Mouse (Mus musculus): ENCODE data around the gene Rmi1. TPM values are rescaled to one million over a fixed set of nuclear protein-coding genes. Genes with fewer than 3 reads are reported as not detected.
A peak's percentile ranks its signal among the peaks of the same experiment; 100 is the strongest.
"Not testable (repeated sequence)": the region's sequence is repeated elsewhere in the genome, so short reads cannot be mapped to it uniquely, and the experiment has no call there.

Gene Rmi1
- polyA plus RNA-seq, 1 experiment from 2014 or later = 31.4 TPM

- no peak for ATAC-seq (ENCODE audit: insufficient number of reproducible peaks, insufficient read depth, low FRiP score, low TSS enrichment)
- H3K36me3 ChIP-seq = no peaks in the 10 kb centered on the region
- 79% methylated on average over 2 of the region's 2 CpGs for WGBS
Observed at GRCm38 (mm10) chr13:58446541-58446940, 44.5 kb downstream of the Rmi1 start.

GRCm38 (mm10) chr13:58450459-58451182 lies 48.6 kb downstream of the Rmi1 start:
- no peak overlapping the region for H3K4me3 ChIP-seq

More at GRCm38 (mm10) chr13:58446541-58446940, 44.5 kb downstream of the Rmi1 start:
- no peak overlapping the region for H3K4me2 ChIP-seq (replicated peaks)
- H3K27me3 ChIP-seq = no peaks in the 10 kb centered on the region
- no peak overlapping the region for H3K9ac ChIP-seq
- H3K4me3 ChIP-seq = no peak overlapping the region
- no peak overlapping the region for H3K27ac ChIP-seq
- peaks cover 7% of the 10 kb centered on the region for H3K4me1 ChIP-seq
- no peaks in the 10 kb centered on the region for H3K9me3 ChIP-seq

GRCm38 (mm10) chr13:58452246-58452645 lies 50.2 kb downstream of the Rmi1 start:
- no peak for ATAC-seq (ENCODE audit: insufficient number of reproducible peaks, insufficient read depth, low FRiP score, low TSS enrichment)
- peaks cover 5% of the 10 kb centered on the region for H3K4me1 ChIP-seq
- H3K9me3 ChIP-seq = no peaks in the 10 kb centered on the region
- peaks cover 21% of the 10 kb centered on the region for H3K27me3 ChIP-seq
- no peak overlapping the region for H3K9ac ChIP-seq
- 65% methylated on average over 4 of the region's 4 CpGs for WGBS
- H3K27ac ChIP-seq = no peak overlapping the region
- H3K4me3 ChIP-seq = no peak overlapping the region
- H3K36me3 ChIP-seq = no peaks in the 10 kb centered on the region
- H3K4me2 ChIP-seq (replicated peaks) = peak overlapping the region; percentile 57; the same call in 1 of the 2 replicates

More at GRCm38 (mm10) chr13:58450459-58451182, 48.6 kb downstream of the Rmi1 start:
- 71% methylated on average over 22 of the region's 22 CpGs for WGBS
- Histone ChIP-seq H3K9me3 (no peaks in the 10 kb centered on the region), H3K9ac (no peak overlapping the region), H3K27ac (no peak overlapping the region), H3K4me2 (replicated peaks) (no peak overlapping the region), H3K4me1 (peaks cover 5% of the 10 kb centered on the region), H3K36me3 (no peaks in the 10 kb centered on the region), H3K27me3 (peaks cover 21% of the 10 kb centered on the region)
- ATAC-seq (ENCODE audit: insufficient number of reproducible peaks, insufficient read depth, low FRiP score, low TSS enrichment) = no peak

- 0 out of 2 replicates have a peak, but pooled peaks have one; percentile 52 for ATAC-seq (ENCODE audit: insufficient number of reproducible peaks, insufficient read depth, low FRiP score, low TSS enrichment)
- peak overlapping the region; percentile 29 for H3K4me3 ChIP-seq
- no peaks in the 10 kb centered on the region for H3K36me3 ChIP-seq
- H3K9ac ChIP-seq = 0 out of 2 replicates have a peak overlapping the region, but pooled peaks have one; percentile 5
- no peaks in the 10 kb centered on the region for H3K9me3 ChIP-seq
- WGBS = 10% methylated on average over 32 of the region's 32 CpGs
- no peak overlapping the region for H3K27ac ChIP-seq
- peaks cover 5% of the 10 kb centered on the region for H3K4me1 ChIP-seq
- H3K4me2 ChIP-seq (replicated peaks) = peak overlapping the region; percentile 57
- H3K27me3 ChIP-seq = peaks cover 21% of the 10 kb centered on the region
Observed at GRCm38 (mm10) chr13:58452651-58453413, 50.8 kb downstream of the Rmi1 start.

GRCm38 (mm10) chr13:58453541-58453940 lies 51.5 kb downstream of the Rmi1 start:
- no peaks in the 10 kb centered on the region for H3K9me3 ChIP-seq
- peak overlapping the region; percentile 29 for H3K4me3 ChIP-seq
- H3K4me1 ChIP-seq = peaks cover 5% of the 10 kb centered on the region
- no peak overlapping the region for H3K27ac ChIP-seq
- 22% methylated on average over 10 of the region's 10 CpGs for WGBS
- no peak overlapping the region for H3K9ac ChIP-seq
- no peaks in the 10 kb centered on the region for H3K36me3 ChIP-seq
- ATAC-seq (ENCODE audit: insufficient number of reproducible peaks, insufficient read depth, low FRiP score, low TSS enrichment) = no peak
- H3K27me3 ChIP-seq = peaks cover 21% of the 10 kb centered on the region
- peak overlapping the region; percentile 57; the same call in 1 of the 2 replicates for H3K4me2 ChIP-seq (replicated peaks)

DNA sequence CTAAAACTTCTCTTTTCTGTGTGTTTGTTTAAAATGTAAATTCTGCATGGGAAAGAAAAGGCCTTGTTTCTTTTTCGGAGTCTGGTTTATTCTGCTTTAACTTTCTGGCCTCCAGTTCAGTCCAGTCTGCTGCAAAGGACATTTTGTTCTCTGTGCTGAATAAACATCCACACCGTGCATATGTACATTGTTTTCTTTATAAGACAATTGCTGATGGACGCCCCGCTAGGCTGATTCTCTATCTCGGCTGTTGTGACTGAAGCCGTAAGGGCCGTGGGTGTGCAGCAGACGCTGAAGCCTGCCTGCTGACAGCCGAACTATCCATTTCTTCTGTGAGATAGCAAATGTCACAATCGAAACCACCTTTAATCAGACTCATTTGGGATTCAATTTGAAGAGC lies 54.5 kb downstream of the Rmi1 start:
- H3K27me3 ChIP-seq = peaks cover 21% of the 10 kb centered on the region
- no peaks in the 10 kb centered on the region for H3K36me3 ChIP-seq
- WGBS = 69% methylated on average over 10 of the region's 10 CpGs
- H3K4me2 ChIP-seq (replicated peaks) = no peak overlapping the region
- no peak overlapping the region for H3K4me3 ChIP-seq
- H3K27ac ChIP-seq = no peak overlapping the region
- no peak for ATAC-seq (ENCODE audit: insufficient number of reproducible peaks, insufficient read depth, low FRiP score, low TSS enrichment)
- H3K9me3 ChIP-seq = no peaks in the 10 kb centered on the region
- H3K9ac ChIP-seq = no peak overlapping the region
- peaks cover 5% of the 10 kb centered on the region for H3K4me1 ChIP-seq

- H3K36me3 ChIP-seq; H3K9ac ChIP-seq; H3K27ac ChIP-seq; H3K9me3 ChIP-seq; H3K4me3 ChIP-seq; H3K4me1 ChIP-seq; H3K27me3 ChIP-seq; ATAC-seq (ENCODE audit: insufficient number of reproducible peaks, insufficient read depth, low FRiP score, low TSS enrichment); H3K4me2 ChIP-seq (replicated peaks): not testable (repeated sequence)
- WGBS = 86% methylated on average over 6 of the region's 6 CpGs
Observed at GRCm38 (mm10) chr13:58458811-58459210, 56.8 kb downstream of the Rmi1 start.

MicroRNAs encoded within 50 kb of the gene (microRNA counts, 519-probe panel; counts per million panel counts)
- microRNA mmu-miR-7a = 4,206 counts per million, percentile 79 among the panel's probes with 10 or more counts

Small RNAs within 50 kb of the gene (microRNA-seq; reads per million reads assigned to microRNA genes)
- 131 reads per million, percentile 55 among the genes with 10 or more reads in this experiment for gene Mir7-1

Other genes starting within 250 kb of the Rmi1 start
- 45.1 and 46.3 TPM in 2 replicates for gene Idnk, start 244.6 kb upstream of the Rmi1 start, polyA plus RNA-seq (2016; fragmentation: Nextera tagmentation; extraction: Ambion mirVana)
- gene Ubqln1, start 186.6 kb upstream of the Rmi1 start, polyA plus RNA-seq (2016; fragmentation: Nextera tagmentation; extraction: Ambion mirVana) = 129 and 132 TPM in 2 replicates
- gene Gkap1, start 126.5 kb upstream of the Rmi1 start, polyA plus RNA-seq (2016; fragmentation: Nextera tagmentation; extraction: Ambion mirVana) = 32.4 and 33.3 TPM in 2 replicates
- gene Kif27, start 43.1 kb upstream of the Rmi1 start, polyA plus RNA-seq (2016; fragmentation: Nextera tagmentation; extraction: Ambion mirVana) = 0.90 and 1.2 TPM in 2 replicates
- gene 2210016F16Rik, start 17.0 kb upstream of the Rmi1 start, polyA plus RNA-seq (2016; fragmentation: Nextera tagmentation; extraction: Ambion mirVana) = 23.7 and 24.3 TPM in 2 replicates
- 1,844 and 1,972 TPM in 2 replicates for gene Hnrnpk, start 1.1 kb downstream of the Rmi1 start, polyA plus RNA-seq (2016; fragmentation: Nextera tagmentation; extraction: Ambion mirVana)
- gene Slc28a3, start 208.6 kb downstream of the Rmi1 start, polyA plus RNA-seq (2016; fragmentation: Nextera tagmentation; extraction: Ambion mirVana) = 0.05 and 0.11 TPM in 2 replicates

Data from embryonic facial prominence, embryonic 12.5 days (tissue).